Mouse (Mus musculus) ES-E14 (cell line): Measurements from ENCODE around the gene Hecw2.

Source experiments
- HCFC1 ChIP-seq: IDR thresholded peaks from 2 replicates; pipeline ENCODE4 v1.6.1; 2012; ENCODE audit warnings: low read length, inconsistent platforms, borderline replicate concordance; ENCODE audit not compliant: insufficient read depth
- MAFK ChIP-seq: IDR thresholded peaks from 2 replicates; pipeline ENCODE4 v1.6.1; 2014; ENCODE audit warnings: mild to moderate bottlenecking, low read depth, low read length, inconsistent platforms; ENCODE audit not compliant: insufficient read depth
- ZC3H11A ChIP-seq: IDR thresholded peaks from 2 replicates; pipeline ENCODE4 v1.6.1; 2012; ENCODE audit warnings: low read depth, mild to moderate bottlenecking, inconsistent platforms, low read length, borderline replicate concordance
- ZNF384 ChIP-seq: IDR thresholded peaks from 2 replicates; pipeline ENCODE4 v1.6.1; 2012; ENCODE audit warnings: low read depth, low read length, inconsistent platforms

GRCm38 (mm10) chr1:54186347-54186746, 8.6 kb downstream of the Hecw2 start:
- TF ChIP-seq HCFC1 (no peak), MAFK (no peak), ZNF384 (no peak), ZC3H11A (no peak)
